Mouse (Mus musculus): ENCODE data around the gene Mical2. TPM values are rescaled to one million over a fixed set of nuclear protein-coding genes. Genes with fewer than 3 reads are reported as not detected.

The Mical2 gene
- polyA plus RNA-seq, 1 experiment = 20.7 TPM

GRCm38 (mm10) chr7:112444152-112444984, 218.7 kb downstream of the Mical2 start:
- WGBS = 20% methylated on average over 12 of the region's 12 CpGs
- Histone ChIP-seq H3K4me1 (ENCODE audit: control insufficient read depth, insufficient read depth, insufficient read length, low read length) (peaks cover 8% of the 10 kb centered on the region), H3K36me3 (ENCODE audit: control insufficient read depth, insufficient read depth, low read length) (no peaks in the 10 kb centered on the region), H3K27me3 (ENCODE audit: control insufficient read depth, insufficient read depth, low read length) (no peaks in the 10 kb centered on the region), H3K27ac (ENCODE audit: insufficient read depth, low read depth, low read length) (peak overlapping the region; percentile 26; the same call in 1 of the 2 replicates), H3K4me3 (ENCODE audit: low read depth, low read length) (no peak overlapping the region)
- no peak for TF ChIP-seq CTCF (IDR thresholded peaks at IDR 0.05; ENCODE audit: extremely low read depth, insufficient read length, insufficient replicate concordance, low read depth, low read length)

GRCm38 (mm10) chr7:112444985-112445367, 219.3 kb downstream of the Mical2 start:
- H3K4me1 ChIP-seq (ENCODE audit: control insufficient read depth, insufficient read depth, insufficient read length, low read length) = peaks cover 8% of the 10 kb centered on the region
- H3K36me3 ChIP-seq (ENCODE audit: control insufficient read depth, insufficient read depth, low read length) = no peaks in the 10 kb centered on the region
- 18% methylated on average over 9 of the region's 9 CpGs for WGBS
- TF ChIP-seq POLR2A (IDR thresholded peaks at IDR 0.05; ENCODE audit: low read depth, low read length) (no peak), CTCF (IDR thresholded peaks at IDR 0.05; ENCODE audit: extremely low read depth, insufficient read length, insufficient replicate concordance, low read depth, low read length) (no peak)
- no peak overlapping the region for H3K27ac ChIP-seq (ENCODE audit: insufficient read depth, low read depth, low read length)
- H3K27me3 ChIP-seq (ENCODE audit: control insufficient read depth, insufficient read depth, low read length) = no peaks in the 10 kb centered on the region
- no peak overlapping the region for H3K4me3 ChIP-seq (ENCODE audit: low read depth, low read length)

- WGBS = 79% methylated on average over 4 of the region's 4 CpGs
- no peak for TF ChIP-seq CTCF (IDR thresholded peaks at IDR 0.05; ENCODE audit: extremely low read depth, insufficient read length, insufficient replicate concordance, low read depth, low read length)
- TF ChIP-seq POLR2A (IDR thresholded peaks at IDR 0.05; ENCODE audit: low read depth, low read length) = no peak
- Histone ChIP-seq H3K36me3 (ENCODE audit: control insufficient read depth, insufficient read depth, low read length) (no peaks in the 10 kb centered on the region), H3K4me3 (ENCODE audit: low read depth, low read length) (no peak overlapping the region), H3K27ac (ENCODE audit: insufficient read depth, low read depth, low read length) (no peak overlapping the region), H3K4me1 (ENCODE audit: control insufficient read depth, insufficient read depth, insufficient read length, low read length) (peaks cover 16% of the 10 kb centered on the region), H3K27me3 (ENCODE audit: control insufficient read depth, insufficient read depth, low read length) (no peaks in the 10 kb centered on the region)
Measured at GRCm38 (mm10) chr7:112446498-112446897, 220.8 kb downstream of the Mical2 start.

- peaks cover 9% of the 10 kb centered on the region for H3K4me1 ChIP-seq (ENCODE audit: control insufficient read depth, insufficient read depth, insufficient read length, low read length)
- H3K27me3 ChIP-seq (ENCODE audit: control insufficient read depth, insufficient read depth, low read length) = no peaks in the 10 kb centered on the region
- TF ChIP-seq CTCF (IDR thresholded peaks at IDR 0.05; ENCODE audit: extremely low read depth, insufficient read length, insufficient replicate concordance, low read depth, low read length) (no peak), POLR2A (IDR thresholded peaks at IDR 0.05; ENCODE audit: low read depth, low read length) (no peak)
- no peak overlapping the region for H3K27ac ChIP-seq (ENCODE audit: insufficient read depth, low read depth, low read length)
- no peaks in the 10 kb centered on the region for H3K36me3 ChIP-seq (ENCODE audit: control insufficient read depth, insufficient read depth, low read length)
- 45% methylated on average over 8 of the region's 8 CpGs for WGBS
- no peak overlapping the region for H3K4me3 ChIP-seq (ENCODE audit: low read depth, low read length)
Measured at GRCm38 (mm10) chr7:112449954-112450700, 224.5 kb downstream of the Mical2 start.

- Histone ChIP-seq H3K4me3 (ENCODE audit: low read depth, low read length) (no peak overlapping the region), H3K4me1 (ENCODE audit: control insufficient read depth, insufficient read depth, insufficient read length, low read length) (peaks cover 9% of the 10 kb centered on the region), H3K36me3 (ENCODE audit: control insufficient read depth, insufficient read depth, low read length) (no peaks in the 10 kb centered on the region), H3K27ac (ENCODE audit: insufficient read depth, low read depth, low read length) (no peak overlapping the region; the same call in 1 of the 2 replicates), H3K27me3 (ENCODE audit: control insufficient read depth, insufficient read depth, low read length) (no peaks in the 10 kb centered on the region)
- no peak for TF ChIP-seq CTCF (IDR thresholded peaks at IDR 0.05; ENCODE audit: extremely low read depth, insufficient read length, insufficient replicate concordance, low read depth, low read length)
- no peak for TF ChIP-seq POLR2A (IDR thresholded peaks at IDR 0.05; ENCODE audit: low read depth, low read length)
- WGBS = 54% methylated on average over 5 of the region's 5 CpGs
Measured at GRCm38 (mm10) chr7:112452471-112452870, 226.8 kb downstream of the Mical2 start.

GRCm38 (mm10) chr7:112453805-112454214, 228.2 kb downstream of the Mical2 start:
- H3K4me3 ChIP-seq (ENCODE audit: low read depth, low read length) = no peak overlapping the region
- 66% methylated on average over 3 of the region's 3 CpGs for WGBS
- peaks cover 17% of the 10 kb centered on the region for H3K4me1 ChIP-seq (ENCODE audit: control insufficient read depth, insufficient read depth, insufficient read length, low read length)
- H3K27me3 ChIP-seq (ENCODE audit: control insufficient read depth, insufficient read depth, low read length) = no peaks in the 10 kb centered on the region
- peak overlapping the region; percentile 41 for H3K27ac ChIP-seq (ENCODE audit: insufficient read depth, low read depth, low read length)
- H3K36me3 ChIP-seq (ENCODE audit: control insufficient read depth, insufficient read depth, low read length) = no peaks in the 10 kb centered on the region
- TF ChIP-seq POLR2A (IDR thresholded peaks at IDR 0.05; ENCODE audit: low read depth, low read length) (no peak), CTCF (IDR thresholded peaks at IDR 0.05; ENCODE audit: extremely low read depth, insufficient read length, insufficient replicate concordance, low read depth, low read length) (no peak)

GRCm38 (mm10) chr7:112454380-112454779, 228.7 kb downstream of the Mical2 start:
- H3K36me3 ChIP-seq (ENCODE audit: control insufficient read depth, insufficient read depth, low read length) = no peaks in the 10 kb centered on the region
- no peak overlapping the region for H3K4me3 ChIP-seq (ENCODE audit: low read depth, low read length)
- WGBS = 74% methylated on average over 6 of the region's 6 CpGs
- peak overlapping the region; percentile 41 for H3K27ac ChIP-seq (ENCODE audit: insufficient read depth, low read depth, low read length)
- H3K4me1 ChIP-seq (ENCODE audit: control insufficient read depth, insufficient read depth, insufficient read length, low read length) = peaks cover 17% of the 10 kb centered on the region
- H3K27me3 ChIP-seq (ENCODE audit: control insufficient read depth, insufficient read depth, low read length) = no peaks in the 10 kb centered on the region
- no peak for TF ChIP-seq CTCF (IDR thresholded peaks at IDR 0.05; ENCODE audit: extremely low read depth, insufficient read length, insufficient replicate concordance, low read depth, low read length)
